Mouse (Mus musculus): ENCODE results near the gene Alox5. TPM values are rescaled to one million over a fixed set of nuclear protein-coding genes. Genes with fewer than 3 reads are reported as not detected.

Gene Alox5
- polyA plus RNA-seq, 1 experiment from 2014 or later: 1.1 TPM

DNA sequence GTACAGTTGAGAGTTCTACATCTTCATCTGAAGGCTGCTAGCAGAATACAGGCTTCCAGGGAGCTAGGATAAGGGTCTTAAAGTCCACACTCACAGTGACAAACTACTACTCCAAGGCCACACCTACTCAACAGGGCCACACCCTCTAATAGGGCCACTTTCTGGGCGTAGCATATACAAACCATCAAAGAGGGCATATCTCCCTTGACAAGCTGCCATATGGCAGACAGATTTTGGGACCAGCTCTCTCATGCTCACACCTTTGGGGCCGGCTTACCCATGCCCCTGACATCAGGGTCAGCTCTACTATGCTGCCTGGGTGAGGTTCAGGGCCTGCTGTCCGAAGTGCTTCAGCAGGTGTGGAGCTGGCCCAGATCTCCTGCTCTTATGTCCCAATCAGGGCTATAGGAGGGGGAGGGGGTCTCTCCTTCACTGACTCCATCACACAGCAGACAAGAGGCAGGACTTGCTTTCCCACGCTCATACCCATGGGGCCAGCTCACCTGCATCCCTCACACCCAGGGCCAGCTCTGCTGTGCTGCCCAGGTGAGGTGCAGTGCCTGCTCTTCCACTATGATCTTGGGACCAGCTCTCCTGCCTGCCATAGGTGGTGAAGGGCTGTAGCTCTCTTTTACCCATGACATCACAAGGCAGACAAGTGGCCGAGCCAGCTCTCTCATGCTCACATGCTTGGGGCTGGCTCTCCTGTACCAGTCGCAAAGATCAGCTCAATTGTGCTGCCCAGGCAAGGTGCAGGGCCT, 90.6 kb downstream of the Alox5 start:
- no peak overlapping the region for H3K4me3 ChIP-seq
- no peaks in the 10 kb centered on the region for H3K27me3 ChIP-seq (ENCODE audit: low read depth, poor library complexity, severe bottlenecking)
- H3K27ac ChIP-seq (replicated peaks): no peak overlapping the region
- no peaks in the 10 kb centered on the region for H3K4me1 ChIP-seq
- WGBS: 91% methylated on average over 6 of the region's 6 CpGs
- no peak for DNase-seq (ENCODE audit: low spot score)
- no peaks in the 10 kb centered on the region for H3K9me3 ChIP-seq (replicated peaks)
- H3K36me3 ChIP-seq: no peaks in the 10 kb centered on the region

DNA sequence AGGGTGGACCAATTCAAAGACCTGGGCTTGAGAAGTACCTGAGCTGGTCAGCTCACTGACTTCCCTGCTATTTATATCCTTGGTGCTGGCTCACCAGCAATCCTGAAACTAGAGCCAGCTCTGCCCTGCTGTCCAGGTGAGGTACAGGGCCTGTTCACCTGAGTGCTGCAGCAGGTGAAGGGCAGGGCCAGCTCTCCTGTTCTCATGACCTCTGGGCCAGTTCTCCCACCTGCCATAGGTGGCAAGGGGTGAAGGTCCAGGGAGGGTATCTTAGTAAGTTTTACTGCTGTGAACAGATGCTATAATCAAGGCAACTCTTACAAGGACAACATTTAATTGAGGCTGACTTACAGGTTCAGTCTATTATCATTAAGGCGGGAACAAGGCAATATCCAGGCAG, 91.2 kb downstream of the Alox5 start:
- no peaks in the 10 kb centered on the region for H3K27me3 ChIP-seq (ENCODE audit: low read depth, poor library complexity, severe bottlenecking)
- no peaks in the 10 kb centered on the region for H3K4me1 ChIP-seq
- no peak for DNase-seq (ENCODE audit: low spot score)
- no peaks in the 10 kb centered on the region for H3K36me3 ChIP-seq
- WGBS: 95% methylated on average over 1 of the region's 1 CpGs
- 0 out of 2 replicates have a peak, but pooled peaks cover 1% of the 10 kb centered on the region for H3K9me3 ChIP-seq (replicated peaks)
- H3K27ac ChIP-seq (replicated peaks): no peak overlapping the region
- no peak overlapping the region for H3K4me3 ChIP-seq

DNA sequence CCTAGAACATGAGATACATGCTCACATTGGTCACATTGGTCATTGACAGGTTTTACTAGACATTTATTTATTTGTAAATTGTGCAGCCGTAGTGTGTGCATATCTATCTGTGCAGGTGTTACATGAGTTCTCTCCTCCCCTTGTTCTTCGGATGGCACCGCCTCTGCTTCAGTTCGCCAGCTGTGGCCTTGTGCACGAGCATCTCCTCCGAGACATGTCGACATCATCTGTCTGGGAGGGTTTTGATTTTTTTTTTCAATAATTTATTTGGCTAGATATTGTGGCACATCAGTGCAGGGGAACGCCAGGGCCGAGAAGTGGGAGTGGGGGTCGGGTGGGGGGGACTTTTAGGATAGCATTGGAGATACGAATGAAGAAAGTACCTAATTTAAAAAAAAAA, 93.0 kb downstream of the Alox5 start:
- DNase-seq (ENCODE audit: low spot score): no peak
- Histone ChIP-seq H3K36me3 (no peaks in the 10 kb centered on the region), H3K27me3 (ENCODE audit: low read depth, poor library complexity, severe bottlenecking) (no peaks in the 10 kb centered on the region), H3K27ac (replicated peaks) (no peak overlapping the region), H3K9me3 (replicated peaks) (0 out of 2 replicates have a peak, but pooled peaks cover 2% of the 10 kb centered on the region), H3K4me1 (no peaks in the 10 kb centered on the region), H3K4me3 (no peak overlapping the region)
- WGBS: 93% methylated on average over 11 of the region's 11 CpGs

DNA sequence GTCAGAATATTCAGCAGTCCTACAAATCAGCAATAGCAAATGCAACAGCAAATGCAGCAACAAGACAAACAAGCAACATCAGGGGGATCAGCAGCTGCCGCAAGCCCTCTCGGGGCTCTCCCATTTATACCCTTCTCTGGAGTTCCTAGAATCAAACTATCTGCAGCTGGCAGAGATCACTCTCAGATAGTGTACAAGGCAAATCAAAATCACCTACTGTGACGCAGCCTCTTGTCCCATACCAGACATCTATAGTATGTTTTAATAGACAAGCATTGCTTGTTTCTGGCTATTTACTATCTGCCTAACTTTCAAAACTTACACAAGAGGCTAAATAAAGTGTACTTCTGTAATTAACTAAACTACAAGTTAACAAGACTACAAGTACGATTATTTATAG, 99.0 kb downstream of the Alox5 start:
- H3K4me1 ChIP-seq: no peaks in the 10 kb centered on the region
- H3K4me3 ChIP-seq: no peak overlapping the region
- no peaks in the 10 kb centered on the region for H3K27me3 ChIP-seq (ENCODE audit: low read depth, poor library complexity, severe bottlenecking)
- no peak for DNase-seq (ENCODE audit: low spot score)
- WGBS: 93% methylated on average over 4 of the region's 4 CpGs
- H3K27ac ChIP-seq (replicated peaks): no peak overlapping the region
- 0 out of 2 replicates have a peak, but pooled peaks cover 2% of the 10 kb centered on the region for H3K9me3 ChIP-seq (replicated peaks)
- no peaks in the 10 kb centered on the region for H3K36me3 ChIP-seq

DNA sequence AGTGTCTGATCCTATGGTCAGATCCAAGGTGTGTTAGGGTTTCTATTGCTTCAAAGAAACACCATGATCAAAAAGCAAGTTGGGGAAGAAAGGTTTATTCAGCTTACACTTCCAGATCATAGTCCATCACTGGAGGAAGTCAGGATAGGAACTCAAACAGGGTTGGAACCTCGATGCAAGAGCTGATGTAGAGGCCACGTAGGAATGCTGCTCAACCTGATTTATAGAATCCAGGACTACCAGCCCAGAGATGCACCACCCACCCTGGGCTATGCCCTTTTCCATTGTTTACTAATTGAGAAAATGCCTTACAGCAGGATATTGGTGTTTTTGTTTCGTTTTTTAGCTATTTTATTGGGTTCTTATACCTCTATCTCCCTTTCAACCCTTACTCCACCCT, 99.5 kb downstream of the Alox5 start:
- H3K4me1 ChIP-seq: no peaks in the 10 kb centered on the region
- H3K4me3 ChIP-seq: no peak overlapping the region
- no peak for DNase-seq (ENCODE audit: low spot score)
- H3K27me3 ChIP-seq (ENCODE audit: low read depth, poor library complexity, severe bottlenecking): no peaks in the 10 kb centered on the region
- H3K9me3 ChIP-seq (replicated peaks): 0 out of 2 replicates have a peak, but pooled peaks cover 2% of the 10 kb centered on the region
- no peak overlapping the region for H3K27ac ChIP-seq (replicated peaks)
- 83% methylated on average over 3 of the region's 3 CpGs for WGBS
- no peaks in the 10 kb centered on the region for H3K36me3 ChIP-seq

Other genes with a start within 250 kb of the Alox5 start
- 9.2 and 10.6 TPM in 2 replicates for gene Zfand4, start 197.0 kb downstream of the Alox5 start, polyA plus RNA-seq (2016; fragmentation: Nextera tagmentation; extraction: Ambion mirVana)
- gene March8, start 123.2 kb downstream of the Alox5 start, polyA plus RNA-seq (2016; fragmentation: Nextera tagmentation; extraction: Ambion mirVana): 27.7 and 33.7 TPM in 2 replicates
- gene Olfr211, start 27.9 kb upstream of the Alox5 start, polyA plus RNA-seq (2016; fragmentation: Nextera tagmentation; extraction: Ambion mirVana): not detected in 2 replicates
- not detected in 2 replicates for gene Olfr212, start 45.3 kb upstream of the Alox5 start, polyA plus RNA-seq (2016; fragmentation: Nextera tagmentation; extraction: Ambion mirVana)
- gene Olfr213, start 77.3 kb upstream of the Alox5 start, polyA plus RNA-seq (2016; fragmentation: Nextera tagmentation; extraction: Ambion mirVana): not detected in 2 replicates
- gene Gm5580, start 90.0 kb upstream of the Alox5 start, polyA plus RNA-seq (2016; fragmentation: Nextera tagmentation; extraction: Ambion mirVana): 0.69 and 0.79 TPM in 2 replicates
- not detected in 2 replicates for gene Olfr214, start 93.1 kb upstream of the Alox5 start, polyA plus RNA-seq (2016; fragmentation: Nextera tagmentation; extraction: Ambion mirVana)
- gene Olfr215, start 123.0 kb upstream of the Alox5 start, polyA plus RNA-seq (2016; fragmentation: Nextera tagmentation; extraction: Ambion mirVana): not detected in 2 replicates
- gene Zfp422, start 167.8 kb upstream of the Alox5 start, polyA plus RNA-seq (2016; fragmentation: Nextera tagmentation; extraction: Ambion mirVana): 308 and 322 TPM in 2 replicates
- gene Depp1, start 189.4 kb upstream of the Alox5 start, polyA plus RNA-seq (2016; fragmentation: Nextera tagmentation; extraction: Ambion mirVana): 8.6 and 9.2 TPM in 2 replicates
- 35.0 and 35.7 TPM in 2 replicates for gene Rassf4, start 212.8 kb upstream of the Alox5 start, polyA plus RNA-seq (2016; fragmentation: Nextera tagmentation; extraction: Ambion mirVana)